Mouse (Mus musculus): ENCODE measurements around the gene Il12b. TPM values are rescaled to one million over a fixed set of nuclear protein-coding genes. Genes with fewer than 3 reads are reported as not detected.

Il12b gene
- polyA plus RNA-seq, 1 experiment from 2014 or later, result 0.08 TPM

- H3K4me3 ChIP-seq, result no peak overlapping the region
- H3K9me3 ChIP-seq (replicated peaks), result no peaks in the 10 kb centered on the region
- H3K36me3 ChIP-seq, result peaks cover 69% of the 10 kb centered on the region
- WGBS (ENCODE audit: insufficient replicate concordance), result 85% methylated on average over 6 of the region's 6 CpGs
- H3K27me3 ChIP-seq (replicated peaks), result no peaks in the 10 kb centered on the region
- no peak overlapping the region for H3K27ac ChIP-seq
- no peak overlapping the region for H3K4me2 ChIP-seq
- no peak for ATAC-seq
- no peak overlapping the region for H3K9ac ChIP-seq
- peaks cover 9% of the 10 kb centered on the region for H3K4me1 ChIP-seq
Observed at GRCm38 (mm10) chr11:44461493-44461892, 61.6 kb downstream of the Il12b start.

Other genes starting within 250 kb of the Il12b start
- 41.8 and 41.9 TPM in 2 replicates for gene Ublcp1, start 70.4 kb downstream of the Il12b start, polyA plus RNA-seq (2016; fragmentation: Nextera tagmentation; extraction: Ambion mirVana)
- gene Rnf145, start 118.9 kb downstream of the Il12b start, polyA plus RNA-seq (2016; fragmentation: Nextera tagmentation; extraction: Ambion mirVana), result 64.7 and 71.1 TPM in 2 replicates
- gene Ebf1, start 217.3 kb downstream of the Il12b start, polyA plus RNA-seq (2016; fragmentation: Nextera tagmentation; extraction: Ambion mirVana), result 0.26 and 0.41 TPM in 2 replicates